Mouse (Mus musculus): ENCODE measurements around the gene Ptpn4.

GRCm38 (mm10) chr1:119630428-119630827 is 207.0 kb downstream of the Ptpn4 start:
- TF ChIP-seq POLR2A (IDR thresholded peaks at IDR 0.05; ENCODE audit: borderline replicate concordance, extremely low read depth, insufficient read depth, insufficient read length, poor library complexity, severe bottlenecking): no peak
- TF ChIP-seq CTCF (IDR thresholded peaks at IDR 0.05; ENCODE audit: borderline replicate concordance, extremely low read depth, insufficient read depth, insufficient read length): no peak

All from brain, embryonic 14.5 days (tissue).